Mouse (Mus musculus): ENCODE data around the gene Coro1b. TPM values are rescaled to one million over a fixed set of nuclear protein-coding genes. Genes with fewer than 3 reads are reported as not detected.

Coro1b gene
- total and polyA plus RNA-seq, 3 experiments, result 179 to 265 (median 194) TPM

DNA sequence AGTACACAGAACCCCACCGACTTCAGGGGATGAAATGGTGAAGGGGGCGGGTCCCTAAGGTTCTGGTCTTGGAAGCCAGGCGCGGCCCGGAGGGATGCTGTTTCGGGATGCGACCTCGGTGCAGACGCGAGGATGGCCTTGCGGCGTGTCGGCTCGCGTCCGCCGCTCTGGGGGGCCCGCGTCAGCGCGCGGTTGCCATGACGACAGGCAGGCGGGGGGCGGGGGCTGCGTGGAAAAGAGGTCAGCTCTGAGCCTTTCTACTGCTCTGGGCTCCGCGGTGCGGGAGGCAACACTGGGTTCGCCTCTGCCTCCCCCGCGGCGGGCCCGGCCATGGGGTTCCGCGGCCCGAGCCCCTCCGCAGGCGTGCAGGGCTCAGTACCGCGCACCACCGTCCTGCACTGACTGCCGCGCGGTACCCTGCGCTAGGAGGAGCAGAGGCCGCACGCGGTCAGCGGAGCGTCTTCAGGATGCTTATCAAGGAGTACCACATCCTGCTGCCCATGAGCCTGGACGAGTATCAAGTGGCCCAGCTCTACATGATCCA lies 47.6 kb upstream of the Coro1b start:
- Histone ChIP-seq H3K27ac (ENCODE audit: insufficient read depth, low read depth) (no peak overlapping the region), H3K79me2 (replicated peaks; ENCODE audit: control insufficient read depth, extremely low read depth, insufficient read depth, poor library complexity, severe bottlenecking) (peaks cover 9% of the 10 kb centered on the region), H3K9me3 (replicated peaks; ENCODE audit: low read length) (no peaks in the 10 kb centered on the region), H3K4me2 (ENCODE audit: insufficient read depth, low read depth, poor library complexity, severe bottlenecking) (peak overlapping the region; percentile 89), H3K9ac (ENCODE audit: insufficient read depth, low read depth) (peak overlapping the region; percentile 27; the same call in 1 of the 2 replicates), H3K4me1 (ENCODE audit: control insufficient read depth in 1 of 2, insufficient read depth in 2 of 2) (peaks cover 18 to 71% of the 10 kb centered on the region in 2 experiments), H3K27me3 (replicated peaks) (no peaks in the 10 kb centered on the region), H3K36me3 (replicated peaks in 1 of 2; ENCODE audit: control insufficient read depth in 1 of 2, insufficient read depth in 1 of 2, low read length in 1 of 2) (peaks cover 38 to 56% of the 10 kb centered on the region in 2 experiments), H3K4me3 (replicated peaks in 1 of 3; ENCODE audit: low read depth in 2 of 3, low read length in 2 of 3, poor library complexity in 1 of 3) (peak overlapping the region; percentile 82 to 92 (median 87))
- DNase-seq (ENCODE audit: extremely low read depth), result no peak
- dilution Hi-C loops (cut with MboI; ENCODE audit: extremely low pct_ligation_motif_present, extremely low pct_unique_long_range_greater_than_20kb, low sequenced_read_pairs), result no loop called here
- in situ Hi-C loops (cut with MboI; ENCODE audit: low pct_ligation_motif_present, low pct_unique_long_range_greater_than_20kb, low sequenced_read_pairs), result no loop called here
- TF ChIP-seq SIN3A (IDR thresholded peaks at IDR 0.05; ENCODE audit: low read length), result 0 out of 2 replicates have a peak, but pooled peaks have one; percentile 7
- no peak for TF ChIP-seq USF1 (IDR thresholded peaks at IDR 0.05; ENCODE audit: low read depth, low read length)
- TF ChIP-seq EP300 (IDR thresholded peaks at IDR 0.05; ENCODE audit: low read length), result no peak
- no peak for TF ChIP-seq CTCF (conservative IDR thresholded peaks at IDR 0.05 in 1 of 2, IDR thresholded peaks at IDR 0.05 in 1 of 2; ENCODE audit: low read depth in 2 of 2, low read length in 2 of 2)
- no peak for TF ChIP-seq ZMIZ1 (IDR thresholded peaks at IDR 0.05; ENCODE audit: low read depth, low read length)
- TF ChIP-seq GABPA (IDR thresholded peaks at IDR 0.05; ENCODE audit: insufficient replicate concordance, low read depth, low read length), result no peak
- TF ChIP-seq CHD2 (IDR thresholded peaks at IDR 0.05; ENCODE audit: low read length), result no peak

DNA sequence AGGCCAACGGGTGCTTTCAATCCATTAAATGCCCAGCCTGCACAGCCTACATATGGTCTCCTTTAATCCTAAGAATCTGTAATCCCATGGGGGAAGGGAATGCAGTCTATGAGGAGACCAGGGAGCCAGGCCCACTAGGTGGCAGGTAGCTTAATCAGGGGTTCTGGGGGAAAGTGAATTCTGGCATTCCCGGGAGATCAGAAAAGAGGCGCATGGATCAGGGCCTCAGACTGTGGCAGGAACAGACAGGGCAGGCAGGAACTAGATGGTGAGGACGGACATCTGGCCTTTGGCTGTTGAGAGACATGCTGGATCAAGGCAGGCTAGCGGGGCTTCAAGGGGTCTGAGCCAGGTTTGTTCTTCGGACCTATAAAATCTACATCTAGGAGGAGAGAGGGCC lies 47.0 kb upstream of the Coro1b start:
- H3K4me3 ChIP-seq (replicated peaks in 1 of 3; ENCODE audit: low read depth in 2 of 3, low read length in 2 of 3, poor library complexity in 1 of 3), result no peak overlapping the region
- peaks cover 41 to 60% of the 10 kb centered on the region in 2 experiments for H3K36me3 ChIP-seq (replicated peaks in 1 of 2; ENCODE audit: control insufficient read depth in 1 of 2, insufficient read depth in 1 of 2, low read length in 1 of 2)
- dilution Hi-C loops (cut with MboI; ENCODE audit: extremely low pct_ligation_motif_present, extremely low pct_unique_long_range_greater_than_20kb, low sequenced_read_pairs), result no loop called here

DNA sequence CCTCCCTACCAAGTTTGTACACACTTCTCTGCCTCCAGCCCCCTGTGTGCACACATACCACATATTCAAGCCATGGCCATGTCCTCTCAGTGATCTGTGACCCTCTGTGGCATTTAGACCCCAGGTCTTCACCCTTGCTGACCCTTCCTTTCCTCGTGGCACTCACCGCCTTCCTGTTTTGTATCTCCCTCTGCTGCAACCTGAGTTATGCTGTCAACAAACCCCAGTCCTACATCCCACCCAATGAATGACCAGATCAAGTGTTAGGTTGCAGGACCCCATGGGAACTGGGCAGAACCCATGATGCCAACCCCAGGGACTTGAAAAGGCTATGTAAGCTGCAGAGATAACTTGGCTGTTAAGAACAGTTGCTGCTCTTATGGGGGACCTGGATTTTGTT lies 46.4 kb upstream of the Coro1b start:
- Histone ChIP-seq H3K27ac (ENCODE audit: insufficient read depth, low read depth) (no peak overlapping the region), H3K4me1 (ENCODE audit: control insufficient read depth in 1 of 2, insufficient read depth in 2 of 2) (peaks cover 18 to 64% of the 10 kb centered on the region in 2 experiments), H3K27me3 (replicated peaks) (no peaks in the 10 kb centered on the region), H3K36me3 (replicated peaks in 1 of 2; ENCODE audit: control insufficient read depth in 1 of 2, insufficient read depth in 1 of 2, low read length in 1 of 2) (peaks cover 44 to 65% of the 10 kb centered on the region in 2 experiments), H3K9ac (ENCODE audit: insufficient read depth, low read depth) (no peak overlapping the region), H3K79me2 (replicated peaks; ENCODE audit: control insufficient read depth, extremely low read depth, insufficient read depth, poor library complexity, severe bottlenecking) (peaks cover 9% of the 10 kb centered on the region), H3K4me2 (ENCODE audit: insufficient read depth, low read depth, poor library complexity, severe bottlenecking) (no peak overlapping the region), H3K4me3 (replicated peaks in 1 of 3; ENCODE audit: low read depth in 2 of 3, low read length in 2 of 3, poor library complexity in 1 of 3) (no peak overlapping the region), H3K9me3 (replicated peaks; ENCODE audit: low read length) (no peaks in the 10 kb centered on the region)
- TF ChIP-seq UBTF (IDR thresholded peaks at IDR 0.05; ENCODE audit: low read depth, low read length), result no peak
- TF ChIP-seq ZC3H11A (IDR thresholded peaks at IDR 0.05; ENCODE audit: low read depth, low read length), result no peak
- no peak for TF ChIP-seq NELFE (IDR thresholded peaks at IDR 0.05; ENCODE audit: low read depth, low read length)
- no peak for TF ChIP-seq SIN3A (IDR thresholded peaks at IDR 0.05; ENCODE audit: low read length)
- no peak for TF ChIP-seq POLR2A (IDR thresholded peaks at IDR 0.05; ENCODE audit: low read depth, low read length)
- DNase-seq (ENCODE audit: extremely low read depth), result no peak
- dilution Hi-C loops (cut with MboI; ENCODE audit: extremely low pct_ligation_motif_present, extremely low pct_unique_long_range_greater_than_20kb, low sequenced_read_pairs) (no loop called here), in situ Hi-C loops (cut with MboI; ENCODE audit: low pct_ligation_motif_present, low pct_unique_long_range_greater_than_20kb, low sequenced_read_pairs) (no loop called here)

More for the DNA sequence above, 47.0 kb upstream of the Coro1b start:
- H3K4me1 ChIP-seq (ENCODE audit: control insufficient read depth in 1 of 2, insufficient read depth in 2 of 2), result peaks cover 18 to 65% of the 10 kb centered on the region in 2 experiments
- H3K27ac ChIP-seq (ENCODE audit: insufficient read depth, low read depth), result no peak overlapping the region
- DNase-seq (ENCODE audit: extremely low read depth), result no peak
- H3K27me3 ChIP-seq (replicated peaks), result no peaks in the 10 kb centered on the region
- H3K4me2 ChIP-seq (ENCODE audit: insufficient read depth, low read depth, poor library complexity, severe bottlenecking), result peak overlapping the region; percentile 89; the same call in 1 of the 2 replicates
- no peaks in the 10 kb centered on the region for H3K9me3 ChIP-seq (replicated peaks; ENCODE audit: low read length)
- H3K9ac ChIP-seq (ENCODE audit: insufficient read depth, low read depth), result no peak overlapping the region
- in situ Hi-C loops (cut with MboI; ENCODE audit: low pct_ligation_motif_present, low pct_unique_long_range_greater_than_20kb, low sequenced_read_pairs), result no loop called here
- peaks cover 9% of the 10 kb centered on the region for H3K79me2 ChIP-seq (replicated peaks; ENCODE audit: control insufficient read depth, extremely low read depth, insufficient read depth, poor library complexity, severe bottlenecking)
- TF ChIP-seq JUND (conservative IDR thresholded peaks at IDR 0.05; ENCODE audit: low read depth, low read length), result no peak
- TF ChIP-seq MAFK (IDR thresholded peaks at IDR 0.05; ENCODE audit: insufficient replicate concordance, low read length), result no peak
- no peak for TF ChIP-seq IRF4 (IDR thresholded peaks at IDR 0.05; ENCODE audit: low read depth, low read length)
- TF ChIP-seq RCOR1 (conservative IDR thresholded peaks at IDR 0.05; ENCODE audit: low read depth, low read length), result no peak
- TF ChIP-seq CHD1 (IDR thresholded peaks at IDR 0.05; ENCODE audit: low read depth, low read length), result no peak
- no peak for TF ChIP-seq USF2 (conservative IDR thresholded peaks at IDR 0.05; ENCODE audit: low read depth, low read length)
- TF ChIP-seq POLR2AphosphoS2 (IDR thresholded peaks at IDR 0.05; ENCODE audit: low read depth, low read length), result no peak
- TF ChIP-seq TBP (conservative IDR thresholded peaks at IDR 0.05; ENCODE audit: low read depth, low read length), result no peak
- no peak for TF ChIP-seq ETS1 (conservative IDR thresholded peaks at IDR 0.05; ENCODE audit: low read depth, low read length)
- TF ChIP-seq RAD21 (IDR thresholded peaks at IDR 0.05; ENCODE audit: low read depth, low read length), result no peak
- TF ChIP-seq USF1 (IDR thresholded peaks at IDR 0.05; ENCODE audit: low read depth, low read length), result no peak
- TF ChIP-seq PAX5 (IDR thresholded peaks at IDR 0.05; ENCODE audit: low read length), result no peak
